Comparison of ENCODE assay signal across 17 mouse cellular contexts in the genomic region with DNA sequence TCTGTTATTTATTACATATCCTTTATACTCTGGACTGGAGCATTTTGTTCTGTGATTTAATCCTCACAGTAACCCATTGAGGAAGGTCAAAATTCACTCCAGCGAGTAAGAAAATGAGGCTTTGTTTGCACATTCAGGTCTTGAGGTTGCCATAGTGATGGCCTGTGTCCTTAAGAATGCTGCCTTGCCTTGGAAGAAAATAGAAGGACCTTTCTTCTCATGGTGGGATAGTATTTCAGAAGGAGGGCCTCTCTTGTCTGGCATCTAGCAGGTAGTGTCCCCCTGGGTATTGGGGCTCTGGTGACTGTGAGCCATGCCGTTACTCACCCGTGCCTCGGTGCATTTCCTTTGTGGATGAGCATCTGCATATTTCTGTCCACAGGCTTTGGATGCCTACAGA. TPM values are rescaled to one million over a fixed set of nuclear protein-coding genes. Genes with fewer than 3 reads are reported as not detected.
DNase-seq lines count a peak whose midpoint lies in the region; ATAC-seq and TF ChIP-seq lines count a peak whose summit lies in the region.
"Had no signal": no experiment of that assay in that cellular context is flagged by ENCODE, and none has a peak within 500 bp of the region (broad histone marks: within the 10 kb centered on the region; RNA-seq: fewer than 3 reads in every experiment).

No protein-coding gene starts in this region.

- H3K27ac ChIP-seq in midbrain, embryonic 10.5 days (replicated peaks): 0 out of 2 replicates have a peak overlapping the region, but pooled peaks have one; percentile 46
- no peak overlapping the region for H3K27ac ChIP-seq in midbrain, postnatal 0 days (ENCODE audit: low read depth, low read length)
- H3K27ac ChIP-seq in neural tube, embryonic 13.5 days (replicated peaks): no peak overlapping the region
- H3K27ac ChIP-seq: heart, embryonic 13.5 days; hindbrain, embryonic 15.5 days; limb, embryonic 15.5 days; stomach, embryonic 15.5 days had no signal

- no peaks in the 10 kb centered on the region for H3K27me3 ChIP-seq in midbrain, embryonic 10.5 days (ENCODE audit: low read depth, poor library complexity, severe bottlenecking)
- H3K27me3 ChIP-seq in midbrain, postnatal 0 days (ENCODE audit: insufficient read depth, low read length): no peaks in the 10 kb centered on the region
- H3K27me3 ChIP-seq in neural tube, embryonic 13.5 days: no peaks in the 10 kb centered on the region
- H3K27me3 ChIP-seq: heart, embryonic 13.5 days; hindbrain, embryonic 15.5 days; limb, embryonic 15.5 days; stomach, embryonic 15.5 days had no signal

- no peak overlapping the region for H3K4me2 ChIP-seq in midbrain, postnatal 0 days (ENCODE audit: low read depth, low read length, poor library complexity, severe bottlenecking)
- no peak overlapping the region for H3K4me2 ChIP-seq in neural tube, embryonic 13.5 days
- H3K4me2 ChIP-seq: heart, embryonic 13.5 days; hindbrain, embryonic 15.5 days; limb, embryonic 15.5 days; stomach, embryonic 15.5 days had no signal

- peak; percentile 63 for DNase-seq in embryo, embryonic 10 days (ENCODE audit: low spot score)
- DNase-seq in embryo, embryonic 9.5 days (ENCODE audit: extremely low spot score): no peak
- DNase-seq in kidney, adult 8-10 months: peak; percentile 22 to 48
- no peak for DNase-seq in kidney, adult 18-20 months
- DNase-seq in midbrain, embryonic 10.5 days (ENCODE audit: low spot score): peak; percentile 28
- DNase-seq in midbrain, postnatal 0 days (ENCODE audit: low spot score): no peak
- DNase-seq in urinary bladder, postnatal 10 days (ENCODE audit: low spot score): no peak
- DNase-seq: adrenal gland, postnatal 10 days; cerebellum, adult 9-10 months; gastrocnemius, postnatal 25 days; liver, postnatal 0 days; spleen, adult 18-20 months had no signal

- no peaks in the 10 kb centered on the region for H3K9me3 ChIP-seq in midbrain, embryonic 10.5 days (replicated peaks)
- no peaks in the 10 kb centered on the region for H3K9me3 ChIP-seq in midbrain, postnatal 0 days (ENCODE audit: low read length)
- H3K9me3 ChIP-seq in neural tube, embryonic 13.5 days: no peaks in the 10 kb centered on the region
- H3K9me3 ChIP-seq: heart, embryonic 13.5 days; hindbrain, embryonic 15.5 days; limb, embryonic 15.5 days; stomach, embryonic 15.5 days had no signal

- no peak for TF ChIP-seq CTCF in midbrain, postnatal 0 days (IDR thresholded peaks at IDR 0.05)

- H3K4me1 ChIP-seq in midbrain, embryonic 10.5 days: peaks cover 16% of the 10 kb centered on the region
- no peaks in the 10 kb centered on the region for H3K4me1 ChIP-seq in midbrain, postnatal 0 days (ENCODE audit: insufficient read depth, low read length)
- peaks cover 7% of the 10 kb centered on the region; the same call in 1 of the 2 replicates for H3K4me1 ChIP-seq in neural tube, embryonic 13.5 days (replicated peaks)
- H3K4me1 ChIP-seq: heart, embryonic 13.5 days; hindbrain, embryonic 15.5 days; limb, embryonic 15.5 days; stomach, embryonic 15.5 days had no signal

- ATAC-seq in midbrain, postnatal 0 days (ENCODE audit: low FRiP score): no peak
- peak; percentile 43; the same call in 1 of the 2 replicates for ATAC-seq in neural tube, embryonic 13.5 days (ENCODE audit: low read depth)
- ATAC-seq: liver, postnatal 0 days had no signal

- H3K9ac ChIP-seq in midbrain, postnatal 0 days (replicated peaks; ENCODE audit: low read length, poor library complexity, severe bottlenecking): no peak overlapping the region
- no peak overlapping the region for H3K9ac ChIP-seq in neural tube, embryonic 13.5 days
- H3K9ac ChIP-seq: heart, embryonic 13.5 days; hindbrain, embryonic 15.5 days; limb, embryonic 15.5 days; liver, postnatal 0 days; stomach, embryonic 15.5 days had no signal

- H3K36me3 ChIP-seq in midbrain, embryonic 10.5 days: peaks cover 97% of the 10 kb centered on the region
- peaks cover 38% of the 10 kb centered on the region for H3K36me3 ChIP-seq in midbrain, postnatal 0 days (ENCODE audit: insufficient read depth, low read length)
- H3K36me3 ChIP-seq in neural tube, embryonic 13.5 days: peaks cover 91% of the 10 kb centered on the region

- H3K4me3 ChIP-seq in midbrain, embryonic 10.5 days: no peak overlapping the region
- no peak overlapping the region for H3K4me3 ChIP-seq in midbrain, postnatal 0 days (ENCODE audit: low read depth, low read length)
- no peak overlapping the region for H3K4me3 ChIP-seq in neural tube, embryonic 13.5 days
- H3K4me3 ChIP-seq: heart, embryonic 13.5 days; hindbrain, embryonic 15.5 days; limb, embryonic 15.5 days; stomach, embryonic 15.5 days had no signal

- 24% methylated on average over 4 of the region's 4 CpGs for WGBS in midbrain, embryonic 10.5 days
- 15% methylated on average over 4 of the region's 4 CpGs for WGBS in midbrain, postnatal 0 days
- WGBS in neural tube, embryonic 13.5 days: 12% methylated on average over 4 of the region's 4 CpGs

RNA-seq across cellular contexts. Expression of gene Nol10, which starts 12.4 kb away (rescaled TPM):
- polyA plus RNA-seq in midbrain, embryonic 10.5 days (2016; fragmentation: Nextera tagmentation; extraction: Ambion mirVana): 35.4 and 37.1 TPM in 2 replicates
- total RNA-seq in midbrain, postnatal 0 days (2014; rRNA removed): 6.5 and 10.0 TPM in 2 replicates
- polyA plus RNA-seq in midbrain, postnatal 0 days (2015; fragmentation: Nextera tagmentation; extraction: Ambion mirVana): 11.8 and 13.6 TPM in 2 replicates
- polyA plus RNA-seq in neural tube, embryonic 13.5 days (2015; fragmentation: Nextera tagmentation; extraction: Ambion mirVana): 21.9 and 25.3 TPM in 2 replicates

RNA-seq across cellular contexts. Expression of gene Atp6v1c2, which starts 31.5 kb away (rescaled TPM):
- 0.21 and 0.46 TPM in 2 replicates for polyA plus RNA-seq in midbrain, embryonic 10.5 days (2016; fragmentation: Nextera tagmentation; extraction: Ambion mirVana)
- 1.6 and 1.9 TPM in 2 replicates for total RNA-seq in midbrain, postnatal 0 days (2014; rRNA removed)
- 1.8 and 2.0 TPM in 2 replicates for polyA plus RNA-seq in midbrain, postnatal 0 days (2015; fragmentation: Nextera tagmentation; extraction: Ambion mirVana)
- polyA plus RNA-seq in neural tube, embryonic 13.5 days (2015; fragmentation: Nextera tagmentation; extraction: Ambion mirVana): 0.32 and 0.83 TPM in 2 replicates

Comparison
In these comparisons a context has a peak if more than half of its experiments do, and no peak if none do; other contexts are left out.
1. DNase-seq: peak in embryo, embryonic 10 days (single experiment), kidney, adult 8-10 months (2 of 2) and midbrain, embryonic 10.5 days (single experiment); none in embryo, embryonic 9.5 days (single experiment), kidney, adult 18-20 months (single experiment), midbrain, postnatal 0 days (single experiment) and urinary bladder, postnatal 10 days (single experiment).